Mouse (Mus musculus) cortical plate, adult 2 months (tissue): Measurements from ENCODE around the gene Myef2. TPM values are rescaled to one million over a fixed set of nuclear protein-coding genes. Genes with fewer than 3 reads are reported as not detected.

Source experiments
- H3K27ac ChIP-seq: fragments of 200-500 bp; 2 replicates; pipeline ENCODE4 v1.5.1; 2012; ENCODE audit warnings: low read length, control low read depth, inconsistent platforms; ENCODE audit not compliant: insufficient read depth
- H3K4me1 ChIP-seq: fragments of 200-500 bp; 2 replicates; pipeline ENCODE4 v1.6.1; 2011; ENCODE audit warnings: low read length; ENCODE audit not compliant: control insufficient read depth, insufficient read depth
- H3K4me3 ChIP-seq: fragments of 200-500 bp; 2 replicates; pipeline ENCODE4 v1.5.1; 2011; ENCODE audit warnings: mild to moderate bottlenecking, low read length, control low read depth; ENCODE audit not compliant: insufficient read depth
- CTCF ChIP-seq: fragments of 200-500 bp; IDR thresholded peaks from 2 replicates; pipeline ENCODE4 v1.5.1; 2011; ENCODE audit warnings: mild to moderate bottlenecking, control low read depth, low read length; ENCODE audit not compliant: insufficient read depth; ENCODE audit errors: extremely low read depth
- POLR2A ChIP-seq: fragments of 200-500 bp; IDR thresholded peaks from 2 replicates; pipeline ENCODE4 v1.6.1; 2011; ENCODE audit warnings: mild to moderate bottlenecking, low read length, control low read depth; ENCODE audit not compliant: insufficient read depth; ENCODE audit errors: extremely low read depth
- polyA plus RNA-seq: library from polyadenylated mRNA; depleted of rRNA; stranded (reverse); fragments of >200 nt; gene quantifications from 2 replicates; pipeline ENCODE4 v1.2.3, GENCODE M21; 2012; rRNA removed

The Myef2 gene
- 69.7 and 77.5 TPM in 2 replicates for polyA plus RNA-seq

GRCm38 (mm10) chr2:125123477-125123852 lies at the start of gene Myef2:
Myef2 (minus strand) TSS chr2:125123661.
- H3K27ac ChIP-seq, result peak within 1 kb of the TSS; percentile 83
- peaks cover 7% of the 10 kb centered on the region; the same call in 1 of the 2 replicates for H3K4me1 ChIP-seq
- TF ChIP-seq POLR2A (no peak), CTCF (no peak)
- peak within 1 kb of the TSS; percentile 90 for H3K4me3 ChIP-seq

GRCm38 (mm10) chr2:125162012-125162470 lies 38.6 kb upstream of the Myef2 start:
- H3K4me3 ChIP-seq, result no peak overlapping the region
- no peak overlapping the region for H3K27ac ChIP-seq
- TF ChIP-seq POLR2A (no peak), CTCF (no peak)
- H3K4me1 ChIP-seq, result no peaks in the 10 kb centered on the region

- no peak overlapping the region for H3K4me3 ChIP-seq
- H3K4me1 ChIP-seq, result no peaks in the 10 kb centered on the region
- H3K27ac ChIP-seq, result no peak overlapping the region
- TF ChIP-seq CTCF (no peak), POLR2A (no peak)
Observed at GRCm38 (mm10) chr2:125155504-125155903, 32.0 kb upstream of the Myef2 start.

GRCm38 (mm10) chr2:125154294-125154693 lies 30.8 kb upstream of the Myef2 start:
- TF ChIP-seq CTCF (no peak), POLR2A (no peak)
- Histone ChIP-seq H3K4me1 (no peaks in the 10 kb centered on the region), H3K27ac (no peak overlapping the region), H3K4me3 (no peak overlapping the region)

GRCm38 (mm10) chr2:125152388-125152787 lies 28.9 kb upstream of the Myef2 start, which contains the start of gene Slc12a1:
Slc12a1 (plus strand) TSS chr2:125152505.
- TF ChIP-seq CTCF (no peak), POLR2A (no peak)
- no peaks in the 10 kb centered on the region for H3K4me1 ChIP-seq
- H3K4me3 ChIP-seq, result no peak within 1 kb of the TSS
- no peak within 1 kb of the TSS for H3K27ac ChIP-seq

DNA sequence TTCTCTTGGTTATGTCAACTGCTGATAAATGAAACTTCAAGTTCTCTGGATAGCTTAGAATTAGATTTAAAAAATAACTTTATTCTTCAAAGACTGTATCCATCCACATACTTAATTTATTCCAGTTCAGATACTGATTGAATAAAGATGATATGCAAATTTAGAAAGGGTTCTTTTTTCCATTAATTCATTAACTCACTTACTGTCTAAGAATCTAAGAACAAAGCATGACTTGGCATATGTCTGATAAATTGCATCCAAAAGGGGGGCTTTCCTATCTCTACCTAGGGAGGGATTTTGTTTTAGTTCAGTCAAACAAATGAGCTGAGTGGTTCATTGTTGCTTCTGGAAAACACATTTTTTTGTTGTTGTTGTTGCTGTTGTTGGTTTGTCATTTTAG lies 18.9 kb upstream of the Myef2 start:
- H3K27ac ChIP-seq, result no peak overlapping the region
- no peak for TF ChIP-seq CTCF
- no peak for TF ChIP-seq POLR2A
- H3K4me3 ChIP-seq, result no peak overlapping the region
- no peaks in the 10 kb centered on the region for H3K4me1 ChIP-seq

GRCm38 (mm10) chr2:125136846-125137245 lies 13.4 kb upstream of the Myef2 start:
- Histone ChIP-seq H3K4me3 (peak overlapping the region; percentile 66), H3K4me1 (no peaks in the 10 kb centered on the region), H3K27ac (no peak overlapping the region)
- TF ChIP-seq CTCF (no peak), POLR2A (no peak)

DNA sequence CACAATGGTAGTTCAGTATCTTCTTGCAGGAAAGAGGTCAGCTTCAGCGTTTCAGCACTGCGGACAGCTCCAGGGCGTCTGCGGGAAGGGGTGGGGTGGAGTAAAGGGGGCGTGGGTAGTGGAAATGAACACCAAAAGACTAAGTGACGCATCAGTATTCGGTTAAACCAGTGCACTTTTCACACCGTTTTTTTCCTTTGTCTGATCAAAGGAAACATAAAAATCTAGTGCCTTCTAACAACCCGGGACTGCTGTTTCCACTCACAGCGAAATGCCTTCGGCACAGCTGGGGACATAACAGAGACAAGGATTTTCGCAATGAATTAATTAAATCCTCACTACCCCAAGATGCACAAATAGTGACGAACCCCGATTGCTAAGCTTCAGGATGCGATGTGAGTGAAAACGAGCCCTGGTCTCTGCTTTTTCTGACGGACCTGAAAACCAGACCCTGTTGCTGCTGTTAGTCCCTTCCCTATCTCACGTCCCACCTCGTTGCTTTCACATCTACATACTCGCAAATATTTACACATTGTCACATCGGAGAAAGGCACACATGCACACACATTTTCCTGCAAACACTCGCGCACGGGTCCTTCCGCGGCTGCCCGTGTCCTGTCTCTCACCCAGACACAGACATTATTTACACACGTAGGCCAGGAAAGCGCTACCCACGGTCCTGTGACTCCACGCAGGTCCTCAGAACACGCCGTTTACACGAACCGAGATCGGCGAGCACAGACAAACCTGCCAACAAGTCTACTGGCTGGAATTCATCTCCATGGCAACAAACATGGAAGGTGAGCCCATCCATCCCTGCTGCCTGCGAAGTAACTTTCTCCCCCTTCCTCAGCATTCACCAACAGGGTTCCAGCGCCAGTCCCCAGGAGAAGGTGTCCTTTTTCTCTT lies 12.7 kb upstream of the Myef2 start, which contains the start of gene Ctxn2:
Gene Ctxn2, plus strand, starts transcription at position 790 of the 909 bp plus-strand sequence.
- peak; percentile 37; the same call in 1 of the 2 replicates for TF ChIP-seq POLR2A
- TF ChIP-seq CTCF, result no peak
- peak within 1 kb of the TSS; percentile 66 for H3K4me3 ChIP-seq
- H3K27ac ChIP-seq, result 0 out of 2 replicates have a peak within 1 kb of the TSS, but pooled peaks have one; percentile 3
- H3K4me1 ChIP-seq, result no peaks in the 10 kb centered on the region

DNA sequence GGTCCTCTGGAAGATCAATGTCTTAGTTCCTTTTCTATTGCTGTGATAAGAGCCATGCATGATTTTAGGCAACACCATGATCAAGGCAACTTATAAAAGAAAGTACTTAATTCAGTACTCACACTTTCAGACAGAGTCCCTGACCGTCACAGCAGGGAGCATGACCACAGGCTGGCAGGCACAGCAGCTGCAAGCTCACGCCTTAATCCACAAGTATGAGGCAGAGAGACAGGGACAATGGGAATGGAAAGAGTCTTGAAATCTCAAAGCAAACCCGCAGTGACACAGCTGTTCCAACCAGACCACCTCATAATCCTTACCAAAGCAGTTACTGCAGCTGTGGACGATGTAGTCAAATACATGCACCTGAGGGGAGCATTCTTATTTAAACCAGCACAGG lies 10.7 kb upstream of the Myef2 start:
- no peak overlapping the region for H3K4me3 ChIP-seq
- TF ChIP-seq CTCF (no peak), POLR2A (no peak)
- H3K4me1 ChIP-seq, result no peaks in the 10 kb centered on the region
- no peak overlapping the region for H3K27ac ChIP-seq

GRCm38 (mm10) chr2:125126792-125127191 lies 3.3 kb upstream of the Myef2 start:
- no peak overlapping the region for H3K27ac ChIP-seq
- no peak for TF ChIP-seq POLR2A
- no peak for TF ChIP-seq CTCF
- H3K4me3 ChIP-seq, result no peak overlapping the region
- H3K4me1 ChIP-seq, result peaks cover 2% of the 10 kb centered on the region; the same call in 1 of the 2 replicates
